In genomic region chr17:71526711-71527564, GRCm38 (mm10) we compare ENCODE assay signal across 7 mouse cellular contexts. TPM values are rescaled to one million over a fixed set of nuclear protein-coding genes. Genes with fewer than 3 reads are reported as not detected.
DNase-seq lines count a peak whose midpoint lies in the region; ATAC-seq lines count a peak whose summit lies in the region.

TSS of gene Ndc80 (minus strand) at chr17:71526857.

- H3K9ac ChIP-seq in intestine, embryonic 16.5 days (ENCODE audit: low read depth, low read length) = peak within 1 kb of the TSS; percentile 75
- H3K9ac ChIP-seq in midbrain, embryonic 11.5 days (ENCODE audit: low read length) = peak within 1 kb of the TSS; percentile 76

- peaks cover 6% of the 10 kb centered on the region; the same call in 1 of the 2 replicates for H3K4me1 ChIP-seq in intestine, embryonic 16.5 days (ENCODE audit: control insufficient read depth, insufficient read depth, low read length)
- H3K4me1 ChIP-seq in midbrain, embryonic 11.5 days (ENCODE audit: control insufficient read depth, insufficient read depth, low read length) = peaks cover 9% of the 10 kb centered on the region

- WGBS in intestine, embryonic 16.5 days = under 1% methylated on average over 66 of the region's 66 CpGs
- WGBS in midbrain, embryonic 11.5 days = under 1% methylated on average over 66 of the region's 66 CpGs

- peak within 1 kb of the TSS; percentile 68 for H3K4me2 ChIP-seq in intestine, embryonic 16.5 days (ENCODE audit: low read depth, low read length)
- H3K4me2 ChIP-seq in midbrain, embryonic 11.5 days = peak within 1 kb of the TSS; percentile 58

- intact Hi-C loops in left cerebral cortex, postnatal 36 days (cut with DNase I) = loop anchor here (2.0 kb wide), 1 partner anchor 52 kb away; the partner anchor contains the start of gene Smchd1

- ATAC-seq in intestine, embryonic 16.5 days = peak; percentile 99
- peak; percentile 99 for ATAC-seq in midbrain, embryonic 11.5 days (ENCODE audit: low FRiP score)

- peak within 1 kb of the TSS; percentile 97 for H3K27ac ChIP-seq in intestine, embryonic 16.5 days (ENCODE audit: low read length)
- H3K27ac ChIP-seq in midbrain, embryonic 11.5 days (ENCODE audit: low read depth, low read length) = peak within 1 kb of the TSS; percentile 97

- DNase-seq in adrenal gland, adult 8-10 months = peak; percentile 94
- DNase-seq in embryo, embryonic 9.5 days (ENCODE audit: extremely low spot score) = peak; percentile 93
- peak; percentile 86 to 92 for DNase-seq in gastrocnemius, postnatal 4 days (ENCODE audit: low spot score in 2 of 2)
- peak; percentile 89 to 90 for DNase-seq in left cerebral cortex, postnatal 36 days (ENCODE audit: low spot score in 2 of 2)
- peak; percentile 99 for DNase-seq in midbrain, embryonic 11.5 days (ENCODE audit: low spot score, missing footprints)
- peak; percentile 97 for DNase-seq in skeletal muscle tissue, adult 2 months (ENCODE audit: low read depth, low spot score)

- H3K4me3 ChIP-seq in intestine, embryonic 16.5 days (ENCODE audit: low read length) = peak within 1 kb of the TSS; percentile 77
- peak within 1 kb of the TSS; percentile 68 for H3K4me3 ChIP-seq in midbrain, embryonic 11.5 days (ENCODE audit: low read depth, low read length)

- no peaks in the 10 kb centered on the region for H3K36me3 ChIP-seq in intestine, embryonic 16.5 days (ENCODE audit: control insufficient read depth, insufficient read depth, low read length)
- no peaks in the 10 kb centered on the region for H3K36me3 ChIP-seq in midbrain, embryonic 11.5 days (ENCODE audit: control insufficient read depth, insufficient read depth, low read length)

- H3K27me3 ChIP-seq in intestine, embryonic 16.5 days (replicated peaks; ENCODE audit: control insufficient read depth, insufficient read depth, low read length) = no peaks in the 10 kb centered on the region
- H3K27me3 ChIP-seq in midbrain, embryonic 11.5 days (ENCODE audit: control insufficient read depth, insufficient read depth, low read length) = no peaks in the 10 kb centered on the region

- H3K9me3 ChIP-seq in intestine, embryonic 16.5 days (ENCODE audit: control insufficient read depth, low read length) = no peaks in the 10 kb centered on the region
- no peaks in the 10 kb centered on the region for H3K9me3 ChIP-seq in midbrain, embryonic 11.5 days (ENCODE audit: control insufficient read depth, low read length)

RNA-seq across cellular contexts. Expression of gene Ndc80, which starts in this region (rescaled TPM):
- 1 to 10 TPM in 2 of 4 experiments, under 1 TPM in 2; 0.67 to 1.5 (median 0.99) TPM for total RNA-seq in adrenal gland, adult 8-10 months (2022)
- 10 to 100 TPM; 12.1 to 13.1 TPM for total RNA-seq in gastrocnemius, postnatal 4 days (2021)
- polyA plus RNA-seq in intestine, embryonic 16.5 days (2015; fragmentation: Nextera tagmentation; extraction: Ambion mirVana) = 30.4 and 33.7 TPM in 2 replicates
- total RNA-seq in left cerebral cortex, postnatal 36 days (2021) = under 1 TPM; 0.49 to 0.57 TPM
- polyA plus RNA-seq in midbrain, embryonic 11.5 days (2014; fragmentation: Nextera tagmentation; extraction: Ambion mirVana) = 65.6 and 71.3 TPM in 2 replicates

Comparison
In these comparisons a context has a peak if more than half of its experiments do, and no peak if none do; other contexts are left out.
1. Peak in every context shown above with its lines: DNase-seq, ATAC-seq, H3K4me3 ChIP-seq and H3K27ac ChIP-seq.
2. RNA of gene Ndc80 (total RNA-seq): 12.1 to 13.1 TPM in gastrocnemius, postnatal 4 days; 0.67 to 1.5 TPM in adrenal gland, adult 8-10 months and 0.49 to 0.57 TPM in left cerebral cortex, postnatal 36 days; every median in the first group is over 4 times any median in the second.
3. Peak in DNase-seq in left cerebral cortex, postnatal 36 days; RNA of the gene not detected or under 1 TPM.